Comparison of ENCODE assay signal across 17 mouse cellular contexts in genomic region chr10:75940520-75940919, GRCm38 (mm10). TPM values are rescaled to one million over a fixed set of nuclear protein-coding genes. Genes with fewer than 3 reads are reported as not detected.
DNase-seq lines count a peak whose midpoint lies in the region; ATAC-seq and TF ChIP-seq lines count a peak whose summit lies in the region.
"Had no signal": no experiment of that assay in that cellular context is flagged by ENCODE, and none has a peak within 500 bp of the region (broad histone marks: within the 10 kb centered on the region; RNA-seq: fewer than 3 reads in every experiment).

Gene Gm867, minus strand, starts transcription at chr10:75940672.

- peaks cover 13% of the 10 kb centered on the region for H3K27me3 ChIP-seq in heart, embryonic 12.5 days (replicated peaks)
- H3K27me3 ChIP-seq in liver, postnatal 0 days (ENCODE audit: insufficient read depth, low read length): no peaks in the 10 kb centered on the region

- no peak for TF ChIP-seq EP300 in liver, postnatal 0 days (IDR thresholded peaks at IDR 0.05; ENCODE audit: low read depth)

- no peaks in the 10 kb centered on the region for H3K36me3 ChIP-seq in heart, embryonic 12.5 days
- peaks cover 9% of the 10 kb centered on the region for H3K36me3 ChIP-seq in liver, postnatal 0 days (replicated peaks; ENCODE audit: insufficient read depth, low read length)
- H3K36me3 ChIP-seq: embryonic facial prominence, embryonic 12.5 days; limb, embryonic 12.5 days had no signal

- H3K4me2 ChIP-seq in heart, embryonic 12.5 days: peak within 1 kb of the TSS; percentile 27
- H3K4me2 ChIP-seq in liver, postnatal 0 days (ENCODE audit: low read depth, low read length): peak within 1 kb of the TSS; percentile 87
- H3K4me2 ChIP-seq: embryonic facial prominence, embryonic 12.5 days; limb, embryonic 12.5 days had no signal

- no peak for ATAC-seq in heart, embryonic 12.5 days (ENCODE audit: insufficient number of reproducible peaks, low FRiP score)
- no peak for ATAC-seq in liver, postnatal 0 days
- ATAC-seq in granulocyte monocyte progenitor cell, adult 5-6 weeks (replicated peaks; ENCODE audit: poor library complexity, severe bottlenecking): no peak
- ATAC-seq: intestine, embryonic 16.5 days had no signal

- WGBS in heart, embryonic 12.5 days: 68% methylated on average over 5 of the region's 5 CpGs
- 61% methylated on average over 5 of the region's 5 CpGs for WGBS in lung, adult 2 months
- 85% methylated on average over 5 of the region's 5 CpGs for WGBS in liver, postnatal 0 days (ENCODE audit: insufficient replicate concordance)

- H3K27ac ChIP-seq in heart, embryonic 12.5 days (ENCODE audit: poor library complexity, severe bottlenecking): peak within 1 kb of the TSS; percentile 36
- peak within 1 kb of the TSS; percentile 85 for H3K27ac ChIP-seq in liver, postnatal 0 days (ENCODE audit: low read depth)
- H3K27ac ChIP-seq: embryonic facial prominence, embryonic 12.5 days; limb, embryonic 12.5 days had no signal

- TF ChIP-seq CTCF in lung, adult 2 months (IDR thresholded peaks at IDR 0.05; ENCODE audit: insufficient read depth, low read length): no peak
- no peak for TF ChIP-seq CTCF in liver, postnatal 0 days (IDR thresholded peaks at IDR 0.05; ENCODE audit: low read depth)

- TF ChIP-seq POLR2A in lung, adult 2 months (IDR thresholded peaks at IDR 0.05; ENCODE audit: borderline replicate concordance, extremely low read depth, low read depth, low read length): no peak

- no peaks in the 10 kb centered on the region for H3K9me3 ChIP-seq in heart, embryonic 12.5 days (replicated peaks)
- H3K9me3 ChIP-seq in liver, postnatal 0 days (ENCODE audit: low read length): no peaks in the 10 kb centered on the region
- H3K9me3 ChIP-seq: embryonic facial prominence, embryonic 12.5 days; limb, embryonic 12.5 days had no signal

- DNase-seq in heart, adult 18-20 months: no peak
- no peak for DNase-seq in lung, adult 2 months
- DNase-seq in lung, adult 18-20 months: no peak
- peak; percentile 46 for DNase-seq in R1 (ENCODE audit: low read depth, low spot score)
- no peak for DNase-seq in liver, postnatal 0 days
- DNase-seq: adrenal gland, adult 8-10 months; cerebellum, postnatal 25 days; forebrain, postnatal 0 days; gastrocnemius, postnatal 10 days; heart, postnatal 10 days; lung, postnatal 4 days; right cerebral cortex, postnatal 25 days had no signal

- H3K9ac ChIP-seq in heart, embryonic 12.5 days: 0 out of 2 replicates have a peak within 1 kb of the TSS, but pooled peaks have one; percentile 23
- peak within 1 kb of the TSS; percentile 73 for H3K9ac ChIP-seq in liver, postnatal 0 days (replicated peaks)
- H3K9ac ChIP-seq: embryonic facial prominence, embryonic 12.5 days; forebrain, postnatal 0 days; limb, embryonic 12.5 days had no signal

- H3K4me3 ChIP-seq in heart, embryonic 12.5 days: no peak within 1 kb of the TSS
- no peak within 1 kb of the TSS for H3K4me3 ChIP-seq in lung, adult 2 months (replicated peaks; ENCODE audit: extremely low read depth, low read depth, low read length)
- peak within 1 kb of the TSS; percentile 57 for H3K4me3 ChIP-seq in liver, postnatal 0 days (ENCODE audit: low read depth, low read length)
- H3K4me3 ChIP-seq: embryonic facial prominence, embryonic 12.5 days; limb, embryonic 12.5 days had no signal

- H3K4me1 ChIP-seq in heart, embryonic 12.5 days (replicated peaks): peaks cover 38% of the 10 kb centered on the region
- peaks cover 2% of the 10 kb centered on the region; the same call in 1 of the 2 replicates for H3K4me1 ChIP-seq in lung, adult 2 months (ENCODE audit: control insufficient read depth, insufficient read depth, low read length)
- H3K4me1 ChIP-seq in liver, postnatal 0 days (ENCODE audit: insufficient read depth): peaks cover 41% of the 10 kb centered on the region

RNA-seq across cellular contexts. Expression of gene Gm867, which starts in this region (rescaled TPM):
- polyA plus RNA-seq in heart, embryonic 12.5 days (2016; fragmentation: Nextera tagmentation; extraction: Ambion mirVana): 0.80 and 1.1 TPM in 2 replicates
- total RNA-seq in heart, adult 18-20 months (2021): not detected
- 12.6 and 15.8 TPM in 2 replicates for polyA plus RNA-seq in lung, adult 2 months (2012; rRNA removed)
- 6.9 and 8.6 TPM in 2 replicates for polyA plus RNA-seq in liver, postnatal 0 days (2015; fragmentation: Nextera tagmentation; extraction: Ambion mirVana)
- total RNA-seq in granulocyte monocyte progenitor cell, adult 5-6 weeks (2014; fragmentation: Nextera tagmentation): not detected in 2 replicates
- total RNA-seq in granulocyte monocyte progenitor cell, adult 5-6 weeks (2017): not detected in 2 replicates
- total RNA-seq: heart, postnatal 10 days had no signal
